Mouse (Mus musculus) heart, embryonic 14.5 days (tissue): ENCODE results near the gene Cmc4. TPM values are rescaled to one million over a fixed set of nuclear protein-coding genes. Genes with fewer than 3 reads are reported as not detected.

Experiments
- ATAC-seq: fragments of 200-750 bp; cut with Nextera tagmentation; 2 replicates; pipeline ENCODE4 v1.8.0; 2017; ENCODE audit warnings: low read depth, moderate TSS enrichment; ENCODE audit not compliant: insufficient number of reproducible peaks, insufficient read depth, low FRiP score
- H3K27ac ChIP-seq, 2 experiments: fragments of 200-500 bp in 1 of 2; fragments of 300-500 bp in 1 of 2; sonication (generic) in 1 of 2; replicated peaks in 1 of 2; 2 replicates each; pipeline ENCODE4 v1.5.1; 2012 to 2014; ENCODE audit warnings: low read depth in 2 of 2, low read length in 2 of 2, control low read depth in 1 of 2, mild to moderate bottlenecking in 1 of 2, mixed read lengths in 1 of 2; ENCODE audit not compliant: control insufficient read depth in 1 of 2, insufficient read depth in 1 of 2
- H3K27me3 ChIP-seq: fragments of 300-500 bp; sonication (generic); 2 replicates; pipeline ENCODE4 v1.6.1; 2014; ENCODE audit warnings: mild to moderate bottlenecking, low read length, control low read depth; ENCODE audit not compliant: control insufficient read depth, insufficient read depth
- H3K36me3 ChIP-seq: fragments of 300-500 bp; sonication (generic); 2 replicates; pipeline ENCODE4 v1.6.1; 2014; ENCODE audit warnings: mild to moderate bottlenecking, control low read depth, low read length, mixed read lengths; ENCODE audit not compliant: control insufficient read depth, insufficient read depth
- H3K4me1 ChIP-seq, 2 experiments: fragments of 200-500 bp in 1 of 2; fragments of 300-500 bp in 1 of 2; sonication (generic) in 1 of 2; 2 replicates each; pipeline ENCODE4 v1.6.1; 2012 to 2014; ENCODE audit warnings: low read length in 2 of 2, control low read depth in 1 of 2, mixed read lengths in 1 of 2; ENCODE audit not compliant: control insufficient read depth in 2 of 2, insufficient read depth in 2 of 2
- H3K4me2 ChIP-seq: fragments of 300-500 bp; sonication (generic); 2 replicates; pipeline ENCODE4 v1.6.1; 2014; ENCODE audit warnings: mild to moderate bottlenecking, low read length
- H3K4me3 ChIP-seq, 2 experiments: fragments of 200-500 bp in 1 of 2; fragments of 300-500 bp in 1 of 2; sonication (generic) in 1 of 2; 2 replicates each; pipeline ENCODE4 v1.5.1; 2012 to 2014; ENCODE audit warnings: low read length in 2 of 2, mild to moderate bottlenecking in 2 of 2, control low read depth in 1 of 2, low read depth in 1 of 2, moderate library complexity in 1 of 2; ENCODE audit not compliant: control insufficient read depth in 1 of 2, insufficient read depth in 1 of 2
- H3K9ac ChIP-seq: fragments of 300-500 bp; sonication (generic); 2 replicates; pipeline ENCODE4 v1.6.1; 2014; ENCODE audit warnings: mild to moderate bottlenecking, low read length
- H3K9me3 ChIP-seq: fragments of 300-500 bp; sonication (generic); 2 replicates; pipeline ENCODE4 v1.6.1; 2016; ENCODE audit warnings: low read length, control low read depth; ENCODE audit not compliant: control insufficient read depth
- WGBS: fragments of 180-500 bp; shearing (Covaris S2); extraction: QIAGEN DNeasy Blood & Tissue Kit; methylation state at CpG from one replicate; pipeline ENCODE4 v1.1.7; 2014; 5-methylcytosine and 5-hydroxymethylcytosine counted together
- polyA plus RNA-seq: library from polyadenylated mRNA; unstranded; fragments of >200 nt; fragmentation: Nextera tagmentation; extraction: Ambion mirVana; gene quantifications from 2 replicates; pipeline ENCODE4 v1.2.1, GENCODE M21; 2014

Cmc4 gene
- 22.1 and 23.9 TPM in 2 replicates for polyA plus RNA-seq

- peaks cover 4% of the 10 kb centered on the region; the same call in 1 of the 2 replicates for H3K36me3 ChIP-seq
- 17% methylated on average over 52 of the region's 52 CpGs for WGBS
- H3K27ac ChIP-seq = peak within 1 kb of the TSS; percentile 94 to 97
- peak; percentile 100 for ATAC-seq
- H3K4me1 ChIP-seq = no peaks in the 10 kb centered on the region
- peak within 1 kb of the TSS; percentile 54 to 85 for H3K4me3 ChIP-seq
- H3K9ac ChIP-seq = peak within 1 kb of the TSS; percentile 80
- H3K27me3 ChIP-seq = no peaks in the 10 kb centered on the region
- no peaks in the 10 kb centered on the region for H3K9me3 ChIP-seq
- H3K4me2 ChIP-seq = peak within 1 kb of the TSS; percentile 64
Measured at GRCm38 (mm10) chrX:75415936-75416785, at the start of gene Cmc4, which contains the start of the genes Mtcp1 and Brcc3. Gene Cmc4 (minus strand): TSS chrX:75416584. Gene Mtcp1 (minus strand): TSS chrX:75416588. Gene Brcc3 (plus strand): TSS chrX:75416628.

- 74% methylated on average over 1 of the region's 1 CpGs for WGBS
- no peak overlapping the region for H3K4me2 ChIP-seq
- no peak overlapping the region for H3K27ac ChIP-seq
- no peak for ATAC-seq
- no peak overlapping the region for H3K9ac ChIP-seq
- H3K27me3 ChIP-seq = no peaks in the 10 kb centered on the region
- H3K4me3 ChIP-seq = no peak overlapping the region
- H3K9me3 ChIP-seq = no peaks in the 10 kb centered on the region
- peaks cover 19% of the 10 kb centered on the region for H3K36me3 ChIP-seq
- no peaks in the 10 kb centered on the region for H3K4me1 ChIP-seq
Measured at GRCm38 (mm10) chrX:75454597-75454996, 38.2 kb upstream of the Cmc4 start.

GRCm38 (mm10) chrX:75409711-75410110 lies 6.7 kb downstream of the Cmc4 start:
- H3K9me3 ChIP-seq = no peaks in the 10 kb centered on the region
- H3K4me1 ChIP-seq = no peaks in the 10 kb centered on the region
- H3K9ac ChIP-seq = no peak overlapping the region
- H3K4me3 ChIP-seq = no peak overlapping the region
- H3K27ac ChIP-seq = no peak overlapping the region
- no peak overlapping the region for H3K4me2 ChIP-seq
- H3K27me3 ChIP-seq = no peaks in the 10 kb centered on the region
- 0 out of 2 replicates have a peak, but pooled peaks cover 6% of the 10 kb centered on the region for H3K36me3 ChIP-seq
- 83% methylated on average over 1 of the region's 1 CpGs for WGBS
- no peak for ATAC-seq

GRCm38 (mm10) chrX:75403350-75403749 lies 13.0 kb downstream of the Cmc4 start:
- no peak overlapping the region for H3K4me3 ChIP-seq
- no peak for ATAC-seq
- H3K36me3 ChIP-seq = 0 out of 2 replicates have a peak, but pooled peaks cover 7% of the 10 kb centered on the region
- H3K9ac ChIP-seq = no peak overlapping the region
- H3K27ac ChIP-seq = no peak overlapping the region
- H3K27me3 ChIP-seq = no peaks in the 10 kb centered on the region
- H3K9me3 ChIP-seq = no peaks in the 10 kb centered on the region
- H3K4me1 ChIP-seq = no peaks in the 10 kb centered on the region
- no peak overlapping the region for H3K4me2 ChIP-seq

GRCm38 (mm10) chrX:75402668-75403067 lies 13.7 kb downstream of the Cmc4 start:
- H3K4me2 ChIP-seq = no peak overlapping the region
- 0 out of 2 replicates have a peak, but pooled peaks cover 7% of the 10 kb centered on the region for H3K36me3 ChIP-seq
- no peaks in the 10 kb centered on the region for H3K9me3 ChIP-seq
- H3K4me1 ChIP-seq = no peaks in the 10 kb centered on the region
- no peaks in the 10 kb centered on the region for H3K27me3 ChIP-seq
- H3K27ac ChIP-seq = no peak overlapping the region
- H3K4me3 ChIP-seq = no peak overlapping the region
- no peak overlapping the region for H3K9ac ChIP-seq
- no peak for ATAC-seq
- WGBS = 72% methylated on average over 2 of the region's 2 CpGs

GRCm38 (mm10) chrX:75399471-75399870 lies 16.9 kb downstream of the Cmc4 start:
- no peaks in the 10 kb centered on the region for H3K4me1 ChIP-seq
- H3K9me3 ChIP-seq = no peaks in the 10 kb centered on the region
- H3K4me3 ChIP-seq = no peak overlapping the region
- no peak for ATAC-seq
- no peak overlapping the region for H3K27ac ChIP-seq
- WGBS = 89% methylated on average over 1 of the region's 1 CpGs
- no peak overlapping the region for H3K9ac ChIP-seq
- peaks cover 6% of the 10 kb centered on the region; the same call in 1 of the 2 replicates for H3K36me3 ChIP-seq
- no peaks in the 10 kb centered on the region for H3K27me3 ChIP-seq
- H3K4me2 ChIP-seq = no peak overlapping the region

- Histone ChIP-seq H3K27me3 (no peaks in the 10 kb centered on the region), H3K4me1 (no peaks in the 10 kb centered on the region), H3K9me3 (no peaks in the 10 kb centered on the region), H3K9ac (peak within 1 kb of the TSS; percentile 81), H3K27ac (peak within 1 kb of the TSS; percentile 92 to 99), H3K4me3 (peak within 1 kb of the TSS; percentile 53 to 89), H3K36me3 (no peaks in the 10 kb centered on the region), H3K4me2 (peak within 1 kb of the TSS; percentile 60)
- peak; percentile 91 for ATAC-seq
- WGBS = 15% methylated on average over 21 of the region's 25 CpGs
Measured at GRCm38 (mm10) chrX:75382195-75382771, 34.1 kb downstream of the Cmc4 start, which contains the start of the genes Fundc2 and F8. Gene Fundc2 (plus strand): TSS chrX:75382399. Gene F8 (minus strand): TSS chrX:75382615.
